Mouse (Mus musculus): Measurements from ENCODE around the gene Spata21.
"Not testable (repeated sequence)": the region's sequence is repeated elsewhere in the genome, so short reads cannot be mapped to it uniquely, and the experiment has no call there.

The Spata21 gene

GRCm38 (mm10) chr4:141129190-141129710, 41.1 kb downstream of the Spata21 start:
- no peak for DNase-seq (ENCODE audit: low spot score in 2 of 2)

DNA sequence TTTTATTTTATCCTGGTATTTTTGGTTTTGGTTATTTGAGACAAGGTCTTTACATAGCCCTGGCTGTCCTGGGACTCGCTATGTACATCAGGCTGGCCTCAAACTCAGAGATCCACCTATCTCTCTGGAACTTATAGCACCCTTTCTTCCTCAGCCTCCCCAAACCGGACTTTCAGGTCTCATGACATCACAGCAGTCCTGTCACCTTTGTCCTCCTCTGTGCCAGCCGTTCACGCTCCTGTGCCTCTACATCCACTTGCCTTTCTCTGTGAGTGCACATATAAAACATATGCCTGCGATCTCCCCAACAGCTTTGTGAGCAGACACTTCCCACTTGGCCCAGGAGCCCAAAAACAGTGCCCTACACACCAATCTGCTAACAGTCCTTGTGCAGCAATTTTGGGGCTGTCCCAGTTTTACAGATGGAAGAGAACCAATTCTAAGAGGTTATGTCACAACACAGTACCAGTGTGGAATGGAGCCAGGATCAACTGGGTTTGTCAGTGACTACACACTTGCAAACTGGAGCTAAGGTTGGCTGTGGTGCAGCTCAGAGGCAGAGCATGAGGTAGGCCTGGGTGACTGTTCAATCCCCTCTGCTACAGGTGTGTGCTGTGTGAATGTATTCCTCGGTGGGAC, 42.7 kb downstream of the Spata21 start:
- DNase-seq (ENCODE audit: low spot score in 2 of 2): no peak

DNA sequence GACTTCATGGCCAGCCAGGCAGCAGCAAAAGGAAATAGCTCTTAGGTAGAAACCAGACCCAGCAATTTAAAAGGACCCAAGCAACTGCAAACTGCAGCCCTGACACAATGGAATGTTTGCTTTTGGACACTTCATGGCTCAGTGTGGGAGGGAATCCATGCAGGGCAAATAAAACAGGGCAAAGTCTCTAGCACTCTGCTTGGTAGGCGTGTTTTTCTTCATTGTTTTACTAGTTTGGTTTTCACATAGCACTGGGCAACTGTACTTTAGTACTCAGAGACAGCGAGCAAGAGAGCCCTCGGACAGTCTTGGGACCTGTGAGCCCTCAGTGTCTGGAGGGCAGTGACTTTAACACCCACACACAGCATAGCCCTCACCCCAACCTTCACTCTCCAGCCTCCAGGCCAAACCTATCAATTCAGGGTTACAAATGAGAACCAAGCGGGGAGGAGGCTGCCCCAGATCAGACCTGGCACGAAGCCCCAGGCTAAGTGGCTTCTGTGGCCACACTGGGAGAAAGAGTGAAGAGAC, 43.5 kb downstream of the Spata21 start:
- no peak for DNase-seq (ENCODE audit: low spot score in 2 of 2)

DNA sequence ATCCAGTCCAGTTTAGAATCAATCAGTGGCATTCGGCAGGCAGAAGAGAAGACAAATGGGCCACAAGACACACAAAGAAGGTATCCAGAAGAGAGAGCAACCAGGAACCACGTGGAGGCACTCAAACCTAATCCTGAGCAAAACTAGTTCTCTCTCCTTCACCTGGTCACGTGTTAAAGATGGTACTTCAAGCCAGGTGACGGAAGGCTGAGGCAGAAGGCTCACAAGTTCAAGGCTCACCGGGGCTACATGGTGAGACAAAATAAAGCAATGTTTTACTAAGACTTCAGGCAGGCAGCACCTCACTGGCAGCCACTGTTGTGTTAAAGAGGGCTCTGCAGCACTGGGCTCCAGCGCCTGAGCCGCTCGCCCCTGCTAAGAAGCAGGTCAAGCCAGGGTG, 44.1 kb downstream of the Spata21 start:
- DNase-seq (ENCODE audit: low spot score in 2 of 2): no peak

GRCm38 (mm10) chr4:141133227-141133626, 45.1 kb downstream of the Spata21 start:
- DNase-seq (ENCODE audit: low spot score in 2 of 2): no peak

GRCm38 (mm10) chr4:141134031-141134441, 45.9 kb downstream of the Spata21 start:
- DNase-seq (ENCODE audit: low spot score in 2 of 2): no peak

DNA sequence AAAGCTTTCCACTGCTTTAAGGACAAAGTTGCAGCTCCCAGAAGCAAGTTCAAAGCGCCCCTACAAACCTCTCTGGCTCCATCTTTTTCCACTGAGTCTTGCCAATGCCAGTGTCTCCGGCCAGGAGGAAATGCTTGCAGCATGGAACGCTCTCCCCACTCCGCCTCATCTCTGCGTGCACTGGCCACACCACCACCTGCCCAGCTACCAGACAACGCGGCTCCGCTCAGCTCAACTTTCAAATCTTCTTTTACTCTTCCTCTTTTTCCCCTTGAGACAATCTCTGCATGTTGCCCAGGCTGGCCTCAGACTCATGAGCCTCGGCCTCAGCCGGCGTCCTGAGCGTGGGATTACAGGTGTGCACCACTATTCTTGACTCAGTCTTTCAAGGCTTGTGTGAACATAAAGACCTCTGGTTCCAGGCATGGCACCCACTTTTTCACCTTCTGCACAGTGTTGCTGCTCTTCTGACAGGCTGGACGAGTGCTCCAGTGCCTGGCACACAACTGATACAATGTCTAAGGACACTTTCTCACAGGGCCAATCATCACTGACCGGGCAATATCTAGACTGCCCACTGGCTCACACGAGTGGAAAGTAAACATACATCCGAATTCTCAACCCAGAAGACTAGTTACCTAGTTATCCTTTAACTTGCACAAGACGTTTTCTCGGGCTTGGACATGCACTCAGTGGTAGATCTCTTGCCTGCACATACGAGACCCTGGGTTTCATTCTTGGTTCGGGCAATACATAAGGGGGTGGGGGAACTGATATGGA, 46.8 kb downstream of the Spata21 start:
- DNase-seq (ENCODE audit: low spot score in 2 of 2): no peak

DNA sequence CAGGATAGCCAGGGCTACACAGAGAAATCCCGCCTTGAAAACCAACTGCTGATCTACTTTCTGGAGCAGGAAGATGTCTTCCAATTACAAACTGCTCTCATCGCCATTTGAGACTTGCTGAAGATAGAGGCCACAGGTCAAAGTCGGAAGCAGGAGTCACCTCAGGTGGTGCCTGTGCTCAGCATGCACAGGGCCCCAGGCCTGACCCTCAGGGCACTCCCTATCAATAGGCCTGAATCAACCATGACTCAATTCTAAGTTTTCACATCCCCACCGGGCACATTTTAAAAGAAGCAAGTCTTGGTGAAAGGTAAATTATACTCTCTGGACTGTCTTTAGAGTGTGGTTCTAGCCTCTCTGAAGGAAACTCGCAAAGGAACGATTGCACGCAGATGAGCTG, 48.0 kb downstream of the Spata21 start:
- DNase-seq (ENCODE audit: low spot score in 2 of 2): no peak

DNA sequence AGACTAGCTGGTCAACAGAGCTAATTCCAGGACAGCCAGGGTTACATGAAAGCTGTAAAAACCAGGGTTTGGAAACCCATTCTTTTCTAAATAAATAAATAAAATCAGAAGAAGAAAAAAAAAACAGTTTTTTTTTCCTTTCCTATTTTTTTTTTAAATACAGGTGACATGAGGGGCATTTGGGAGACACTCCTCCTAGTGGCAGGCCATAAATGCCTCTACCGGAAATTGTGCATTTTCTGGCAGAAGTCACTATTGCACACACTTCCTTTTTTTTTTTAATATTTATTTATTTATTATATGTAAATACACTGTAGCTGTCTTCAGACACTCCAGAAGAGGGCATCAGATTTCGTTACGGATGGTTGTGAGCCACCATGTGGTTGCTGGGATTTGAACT, 49.6 kb downstream of the Spata21 start:
- not testable (repeated sequence) for DNase-seq (ENCODE audit: low spot score in 2 of 2)

DNA sequence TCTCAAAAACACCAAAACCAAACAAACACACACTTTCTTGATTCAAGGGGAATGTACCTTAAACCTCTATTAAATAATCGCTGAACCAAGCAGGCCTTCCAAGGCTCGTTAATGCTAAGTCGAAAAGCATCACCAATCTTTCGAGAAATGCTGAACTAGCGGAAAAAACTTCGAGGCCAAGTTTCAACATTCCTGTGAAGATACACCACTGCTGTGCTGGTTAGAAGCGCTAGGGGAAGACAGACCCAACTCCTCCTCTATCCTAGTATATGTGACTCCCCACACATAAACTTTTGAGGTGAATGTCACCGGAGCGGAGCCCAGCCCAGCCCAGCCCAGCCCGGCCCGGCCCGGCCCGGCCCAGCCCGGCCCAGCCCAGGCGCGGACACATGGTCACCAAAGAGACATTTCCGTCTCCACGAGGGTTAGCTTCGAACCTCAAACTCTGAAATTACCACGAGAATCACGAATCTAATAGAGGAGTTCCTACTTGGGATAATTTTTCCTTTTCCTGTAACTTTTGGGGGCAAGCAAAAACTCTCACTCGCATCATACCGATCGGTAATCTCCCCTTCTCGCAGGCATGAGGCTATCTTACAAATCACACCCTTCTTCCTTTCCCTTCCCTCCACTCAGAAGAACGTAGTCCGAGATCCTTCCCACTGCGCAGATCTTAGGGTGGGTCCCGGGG, 50.4 kb downstream of the Spata21 start:
- no peak for DNase-seq (ENCODE audit: low spot score in 2 of 2)

DNA sequence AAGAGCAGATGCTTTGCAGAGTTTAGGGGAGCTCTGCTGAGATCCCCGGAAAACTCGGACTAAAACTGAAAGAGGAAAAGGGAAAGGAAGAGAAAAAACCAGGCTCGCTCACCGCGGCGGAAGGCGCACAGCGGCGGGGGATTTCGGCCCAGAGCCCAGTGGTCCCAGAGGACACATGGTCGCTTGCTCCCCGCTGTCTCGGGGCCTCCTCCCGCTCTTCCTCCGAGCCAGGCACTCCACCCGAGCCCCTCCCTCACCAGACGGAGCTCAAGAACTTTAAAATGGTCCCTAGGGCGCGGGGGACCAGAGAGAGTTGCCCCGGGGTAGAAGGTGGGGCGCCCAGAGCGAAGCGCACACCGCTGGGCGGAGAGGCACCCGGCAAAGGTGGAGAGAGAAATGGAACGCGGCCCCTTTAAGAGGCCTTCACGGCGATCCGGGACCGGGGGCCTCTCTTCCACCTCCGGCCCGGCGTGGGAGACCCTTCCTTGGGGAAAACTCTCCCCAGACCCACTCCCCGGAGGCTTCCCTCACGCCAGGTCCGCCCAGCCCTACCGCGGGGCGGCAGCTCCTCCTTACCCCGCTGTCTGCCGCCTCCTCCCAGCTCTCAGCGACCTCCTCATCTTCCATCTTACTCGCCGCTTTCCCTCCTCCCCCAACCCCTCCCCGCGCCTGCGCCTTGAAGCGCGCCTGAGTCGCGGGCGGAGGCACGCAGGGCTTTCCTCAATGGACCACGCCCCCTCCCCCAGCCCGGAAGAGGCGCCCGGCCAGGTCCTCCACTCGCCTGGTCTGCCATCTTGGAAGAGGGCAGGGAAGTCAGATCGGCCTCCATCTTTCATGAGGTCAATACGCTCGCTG, 51.2 kb downstream of the Spata21 start, which contains the start of gene Szrd1:
Gene Szrd1 (minus strand): TSS at position 660 of the 855 bp plus-strand sequence.
- peak; percentile 99 for DNase-seq (ENCODE audit: low spot score in 2 of 2)

- DNase-seq (ENCODE audit: low spot score in 2 of 2): not testable (repeated sequence)
Observed at GRCm38 (mm10) chr4:141140354-141140753, 52.2 kb downstream of the Spata21 start.

- DNase-seq (ENCODE audit: low spot score in 2 of 2): no peak
Observed at GRCm38 (mm10) chr4:141140967-141141366, 52.8 kb downstream of the Spata21 start.

DNA sequence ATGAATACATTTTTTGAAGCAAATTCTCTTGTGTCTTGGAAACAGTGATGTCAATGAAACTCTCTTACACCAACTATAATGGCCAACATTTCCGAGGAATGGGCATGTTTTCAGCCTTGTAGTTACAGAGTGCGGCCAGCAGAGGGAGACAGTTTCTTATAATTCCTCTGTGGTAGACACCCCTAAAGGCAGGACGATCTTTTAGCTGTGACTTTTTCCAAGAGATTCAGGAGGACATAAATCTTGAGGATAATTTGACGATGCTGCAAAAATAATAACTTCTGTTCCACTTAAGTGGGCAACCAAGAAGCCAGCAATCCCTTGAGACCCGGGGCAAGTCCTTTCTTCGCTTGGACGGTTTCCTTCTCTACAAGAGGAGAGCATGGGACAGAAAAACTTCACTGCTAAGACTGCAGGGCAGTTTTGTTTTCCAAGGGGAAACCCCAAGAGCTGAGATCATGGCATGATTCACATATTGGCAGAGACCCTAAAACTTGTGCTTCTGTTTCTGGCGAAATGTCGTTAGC, 54.2 kb downstream of the Spata21 start:
- DNase-seq (ENCODE audit: low spot score in 2 of 2): peak; percentile 52 to 72

- not testable (repeated sequence) for DNase-seq (ENCODE audit: low spot score in 2 of 2)
Observed at GRCm38 (mm10) chr4:141145124-141145523, 57.0 kb downstream of the Spata21 start.

DNA sequence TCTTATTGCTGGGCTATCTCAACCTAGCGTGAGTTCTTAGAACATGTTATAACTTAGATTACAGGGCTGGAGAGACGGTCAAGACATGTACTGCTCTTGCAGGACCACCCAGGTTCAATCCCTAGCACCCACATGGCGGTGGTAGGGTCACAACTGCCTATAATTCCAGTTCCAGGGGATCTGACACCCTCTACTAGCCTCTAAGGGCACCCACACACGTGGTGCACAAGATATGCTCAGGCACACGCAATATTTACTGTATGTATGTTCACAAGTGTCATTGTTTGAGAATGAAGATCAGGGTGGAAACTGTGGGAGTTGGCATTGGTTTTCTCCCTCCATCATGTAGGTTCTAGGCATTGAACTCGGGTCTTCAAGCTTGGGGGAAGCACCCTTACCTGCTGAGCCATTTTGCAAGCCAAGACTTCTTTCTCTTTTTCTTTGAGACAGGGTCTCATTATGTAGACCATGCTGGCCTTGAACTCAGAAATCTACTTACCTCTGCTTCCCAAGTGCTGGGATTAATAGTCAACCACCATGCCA, 58.4 kb downstream of the Spata21 start:
- no peak for DNase-seq (ENCODE audit: low spot score in 2 of 2)

DNA sequence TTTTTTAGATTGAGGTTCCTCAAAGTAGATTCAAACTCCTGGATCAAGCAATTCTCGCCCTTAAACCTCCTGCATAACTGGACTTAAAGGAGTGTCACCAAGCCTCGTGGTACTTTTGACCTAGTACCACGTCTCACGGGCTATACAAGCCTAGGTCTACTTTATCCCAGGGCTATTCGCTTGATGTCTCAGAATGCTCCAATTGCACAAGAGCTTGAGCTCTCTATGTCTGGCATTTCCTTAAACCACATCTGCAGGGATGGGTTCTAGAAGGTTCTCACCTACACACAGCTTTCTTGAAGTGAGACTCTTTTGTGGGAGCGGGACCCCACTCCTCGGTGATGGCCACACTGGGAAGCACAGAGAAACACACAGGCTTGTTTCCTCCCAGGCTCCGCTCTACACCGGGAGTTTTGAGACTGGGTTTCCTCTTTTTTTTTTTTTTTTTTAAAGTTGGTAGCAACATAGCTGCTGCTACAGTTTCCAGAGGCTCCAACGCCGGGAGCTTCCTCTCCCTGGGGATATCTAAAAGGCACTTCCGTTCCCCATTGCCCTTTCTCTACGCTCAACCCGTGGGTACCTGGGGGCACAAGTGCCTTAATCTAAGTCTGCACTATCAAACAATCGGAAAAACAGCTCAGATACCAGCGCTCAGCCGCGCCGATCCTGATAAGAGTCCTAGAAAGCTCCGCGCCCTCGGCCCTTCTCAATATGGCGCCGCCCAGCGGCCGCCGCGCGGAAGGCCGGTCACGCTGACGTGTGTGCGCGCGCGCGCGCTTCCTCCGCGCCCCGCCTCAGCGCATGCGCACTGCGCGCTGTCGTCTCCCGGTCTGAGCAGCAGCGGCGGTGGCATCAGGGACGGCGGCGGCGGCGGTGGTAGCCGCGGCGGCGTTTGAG, 59.2 kb downstream of the Spata21 start, which contains the start of gene Fbxo42:
Gene Fbxo42 (plus strand): TSS at position 802 of the 897 bp plus-strand sequence.
- peak; percentile 92 for DNase-seq (ENCODE audit: low spot score in 2 of 2)

DNA sequence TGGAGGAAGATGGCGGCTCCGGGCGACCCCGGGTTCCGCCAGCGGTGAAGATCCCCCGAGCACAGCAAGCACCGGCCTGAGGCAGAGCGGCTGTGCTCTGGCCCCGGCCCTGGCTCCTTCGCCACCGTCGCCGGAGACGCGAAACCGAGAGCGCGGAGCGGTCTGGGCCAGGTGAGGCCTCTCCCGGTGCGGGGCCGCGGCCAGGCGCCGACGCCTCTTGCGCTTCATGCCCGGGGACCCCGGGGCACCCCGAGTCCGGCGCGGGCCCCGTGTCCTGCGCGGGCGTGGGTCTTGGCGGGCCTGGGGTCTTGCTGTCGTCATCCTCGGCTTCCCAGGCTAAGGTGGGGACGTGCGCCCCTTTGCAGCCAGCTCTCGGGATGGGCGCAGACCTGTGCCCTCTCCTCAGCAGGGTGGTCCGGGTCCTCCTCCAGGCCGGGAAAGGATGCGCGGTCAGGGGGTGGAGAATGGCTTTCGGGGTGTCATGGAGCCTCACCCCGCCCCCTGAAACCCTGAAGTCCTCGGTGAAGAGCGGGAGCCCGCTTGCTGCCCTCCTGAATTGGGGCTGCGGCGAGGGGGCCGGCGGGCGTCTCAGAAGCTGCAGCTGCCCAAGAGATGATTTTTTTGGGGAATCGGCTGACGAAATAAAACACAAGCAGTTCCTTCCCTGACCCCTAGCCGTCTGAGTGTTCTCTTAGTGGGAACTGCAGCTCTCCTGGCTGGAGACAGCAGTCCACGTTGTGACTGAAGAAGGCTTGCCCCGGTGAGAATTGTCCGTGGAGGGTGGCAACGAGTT, 60.1 kb downstream of the Spata21 start:
- no peak for DNase-seq (ENCODE audit: low spot score in 2 of 2)

GRCm38 (mm10) chr4:141149116-141149515, 61.0 kb downstream of the Spata21 start:
- no peak for DNase-seq (ENCODE audit: low spot score in 2 of 2)
